Mouse (Mus musculus) small intestine, adult 2 months (tissue): ENCODE results near the gene Psmb4. TPM values are rescaled to one million over a fixed set of nuclear protein-coding genes. Genes with fewer than 3 reads are reported as not detected.

Experiments used
- H3K27ac ChIP-seq: fragments of 200-500 bp; 2 replicates; pipeline ENCODE4 v1.5.1; 2012; ENCODE audit warnings: low read depth, low read length, control low read depth, inconsistent platforms; ENCODE audit not compliant: insufficient read depth
- H3K27me3 ChIP-seq: fragments of 200-500 bp; 2 replicates; pipeline ENCODE4 v1.6.1; 2012; ENCODE audit warnings: mild to moderate bottlenecking, moderate library complexity, low read length, inconsistent platforms; ENCODE audit not compliant: control insufficient read depth, insufficient read depth
- H3K36me3 ChIP-seq: fragments of 200-500 bp; 2 replicates; pipeline ENCODE4 v1.6.1; 2012; ENCODE audit warnings: mild to moderate bottlenecking, low read length, control low read depth, inconsistent platforms; ENCODE audit not compliant: control insufficient read depth, insufficient read depth
- H3K4me1 ChIP-seq: fragments of 200-500 bp; 2 replicates; pipeline ENCODE4 v1.6.1; 2012; ENCODE audit warnings: low read length, inconsistent platforms, mixed read lengths; ENCODE audit not compliant: control insufficient read depth, insufficient read depth, insufficient read length
- H3K4me3 ChIP-seq: fragments of 200-500 bp; 2 replicates; pipeline ENCODE4 v1.5.1; 2012; ENCODE audit warnings: low read depth, mild to moderate bottlenecking, control low read depth, inconsistent platforms, low read length, moderate library complexity
- CTCF ChIP-seq: fragments of 200-500 bp; IDR thresholded peaks from 2 replicates; pipeline ENCODE4 v1.5.1; 2012; ENCODE audit warnings: low read depth, mild to moderate bottlenecking, control low read depth, inconsistent platforms, low read length, moderate library complexity, mixed read lengths; ENCODE audit not compliant: insufficient replicate concordance, insufficient read length; ENCODE audit errors: extremely low read depth
- POLR2A ChIP-seq: fragments of 200-500 bp; IDR thresholded peaks from 2 replicates; pipeline ENCODE4 v1.6.1; 2012; ENCODE audit warnings: low read depth, mild to moderate bottlenecking, control low read depth, inconsistent platforms, low read length, moderate library complexity
- WGBS: fragments of 180-500 bp; shearing (Covaris S2); methylation state at CpG from one replicate; pipeline ENCODE4 v1.1.7; 2018; 5-methylcytosine and 5-hydroxymethylcytosine counted together
- polyA plus RNA-seq: library from polyadenylated mRNA; depleted of rRNA; stranded (reverse); fragments of >200 nt; gene quantifications from 2 replicates; pipeline ENCODE4 v1.2.3, GENCODE M21; 2012; rRNA removed

Gene Psmb4
- polyA plus RNA-seq, 1 experiment: 173 TPM

GRCm38 (mm10) chr3:94849338-94849737, 37.4 kb downstream of the Psmb4 start:
- Histone ChIP-seq H3K27ac (no peak overlapping the region), H3K4me1 (no peaks in the 10 kb centered on the region), H3K36me3 (0 out of 2 replicates have a peak, but pooled peaks cover 2% of the 10 kb centered on the region), H3K4me3 (no peak overlapping the region), H3K27me3 (no peaks in the 10 kb centered on the region)
- 3% methylated on average over 1 of the region's 1 CpGs for WGBS
- TF ChIP-seq POLR2A (no peak), CTCF (no peak)

GRCm38 (mm10) chr3:94847382-94847781, 39.4 kb downstream of the Psmb4 start:
- no peak overlapping the region for H3K27ac ChIP-seq
- no peak overlapping the region for H3K4me3 ChIP-seq
- no peaks in the 10 kb centered on the region for H3K27me3 ChIP-seq
- no peaks in the 10 kb centered on the region for H3K4me1 ChIP-seq
- WGBS: 76% methylated on average over 2 of the region's 2 CpGs
- TF ChIP-seq POLR2A (no peak), CTCF (no peak)
- no peaks in the 10 kb centered on the region for H3K36me3 ChIP-seq

GRCm38 (mm10) chr3:94839101-94839500, 47.7 kb downstream of the Psmb4 start:
- no peak overlapping the region for H3K27ac ChIP-seq
- no peak for TF ChIP-seq CTCF
- H3K27me3 ChIP-seq: no peaks in the 10 kb centered on the region
- H3K4me1 ChIP-seq: peaks cover 2% of the 10 kb centered on the region; the same call in 1 of the 2 replicates
- 48% methylated on average over 5 of the region's 5 CpGs for WGBS
- no peak overlapping the region for H3K4me3 ChIP-seq
- H3K36me3 ChIP-seq: no peaks in the 10 kb centered on the region

GRCm38 (mm10) chr3:94838631-94839030, 48.1 kb downstream of the Psmb4 start:
- Histone ChIP-seq H3K4me3 (peak overlapping the region; percentile 12; the same call in 1 of the 2 replicates), H3K27me3 (no peaks in the 10 kb centered on the region), H3K27ac (peak overlapping the region; percentile 76), H3K4me1 (peaks cover 2% of the 10 kb centered on the region; the same call in 1 of the 2 replicates), H3K36me3 (no peaks in the 10 kb centered on the region)
- 1% methylated on average over 9 of the region's 9 CpGs for WGBS
- no peak for TF ChIP-seq POLR2A
- no peak for TF ChIP-seq CTCF

- 1% methylated on average over 62 of the region's 62 CpGs for WGBS
- H3K36me3 ChIP-seq: no peaks in the 10 kb centered on the region
Observed at GRCm38 (mm10) chr3:94837959-94838496, 48.7 kb downstream of the Psmb4 start.

GRCm38 (mm10) chr3:94837183-94837890, 49.4 kb downstream of the Psmb4 start, which contains the start of gene Pogz:
Gene Pogz (plus strand): TSS chr3:94837567.
- peak within 1 kb of the TSS; percentile 79 for H3K27ac ChIP-seq
- no peaks in the 10 kb centered on the region for H3K27me3 ChIP-seq
- H3K4me1 ChIP-seq: peaks cover 2% of the 10 kb centered on the region; the same call in 1 of the 2 replicates
- H3K4me3 ChIP-seq: peak within 1 kb of the TSS; percentile 100
- under 1% methylated on average over 53 of the region's 57 CpGs for WGBS
- H3K36me3 ChIP-seq: no peaks in the 10 kb centered on the region
- TF ChIP-seq POLR2A (no peak), CTCF (no peak)

More at GRCm38 (mm10) chr3:94837959-94838496, 48.7 kb downstream of the Psmb4 start:
- peaks cover 2% of the 10 kb centered on the region; the same call in 1 of the 2 replicates for H3K4me1 ChIP-seq
- no peak for TF ChIP-seq CTCF
- TF ChIP-seq POLR2A: peak; percentile 45; the same call in 1 of the 2 replicates
- peak overlapping the region; percentile 100 for H3K4me3 ChIP-seq
- peak overlapping the region; percentile 76 for H3K27ac ChIP-seq
- H3K27me3 ChIP-seq: no peaks in the 10 kb centered on the region

- no peak for TF ChIP-seq CTCF
- no peak for TF ChIP-seq POLR2A
- WGBS: 29% methylated on average over 3 of the region's 3 CpGs
- Histone ChIP-seq H3K36me3 (no peaks in the 10 kb centered on the region), H3K27ac (no peak overlapping the region), H3K4me1 (peaks cover 2% of the 10 kb centered on the region; the same call in 1 of the 2 replicates), H3K4me3 (no peak overlapping the region), H3K27me3 (no peaks in the 10 kb centered on the region)
Observed at GRCm38 (mm10) chr3:94835396-94835795, 51.4 kb downstream of the Psmb4 start.

Other genes with a start within 250 kb of the Psmb4 start
- not detected in 2 replicates for gene Gm10972, start 243.8 kb downstream of the Psmb4 start, polyA plus RNA-seq
- 11.1 and 47.4 TPM in 2 replicates for gene Tuft1, start 228.1 kb downstream of the Psmb4 start, polyA plus RNA-seq
- gene Selenbp2, start 193.4 kb downstream of the Psmb4 start, polyA plus RNA-seq: 2.1 and 2.4 TPM in 2 replicates
- gene Cgn, start 100.5 kb downstream of the Psmb4 start, polyA plus RNA-seq: 12.6 and 31.3 TPM in 2 replicates
- gene Pogz, start 49.4 kb downstream of the Psmb4 start, polyA plus RNA-seq: 6.1 and 8.0 TPM in 2 replicates
- 30.5 and 50.4 TPM in 2 replicates for gene Selenbp1, start 46.1 kb upstream of the Psmb4 start, polyA plus RNA-seq
- gene Rfx5, start 67.1 kb upstream of the Psmb4 start, polyA plus RNA-seq: 5.5 and 5.7 TPM in 2 replicates
- 14.2 and 20.9 TPM in 2 replicates for gene Pi4kb, start 87.8 kb upstream of the Psmb4 start, polyA plus RNA-seq
- 9.1 and 17.1 TPM in 2 replicates for gene Zfp687, start 128.5 kb upstream of the Psmb4 start, polyA plus RNA-seq
- gene Psmd4, start 155.7 kb upstream of the Psmb4 start, polyA plus RNA-seq: 81.7 and 131 TPM in 2 replicates
- 6.7 and 14.9 TPM in 2 replicates for gene Pip5k1a, start 220.0 kb upstream of the Psmb4 start, polyA plus RNA-seq
- 27.4 and 63.8 TPM in 2 replicates for gene Vps72, start 224.1 kb upstream of the Psmb4 start, polyA plus RNA-seq
- gene Tmod4, start 237.5 kb upstream of the Psmb4 start, polyA plus RNA-seq: 0.62 and 0.84 TPM in 2 replicates
- gene Scnm1, start 247.1 kb upstream of the Psmb4 start, polyA plus RNA-seq: 15.3 and 34.3 TPM in 2 replicates
- gene Lysmd1, start 247.1 kb upstream of the Psmb4 start, polyA plus RNA-seq: 1.8 and 5.0 TPM in 2 replicates